Mouse (Mus musculus): ENCODE measurements at regions not wholly inside any gene's neighbourhood (a gene's known extent, or its start where the extent isn't known, plus 50 kb on each side); places are given as distances from the start of the nearest gene placed in this dataset.

DNA sequence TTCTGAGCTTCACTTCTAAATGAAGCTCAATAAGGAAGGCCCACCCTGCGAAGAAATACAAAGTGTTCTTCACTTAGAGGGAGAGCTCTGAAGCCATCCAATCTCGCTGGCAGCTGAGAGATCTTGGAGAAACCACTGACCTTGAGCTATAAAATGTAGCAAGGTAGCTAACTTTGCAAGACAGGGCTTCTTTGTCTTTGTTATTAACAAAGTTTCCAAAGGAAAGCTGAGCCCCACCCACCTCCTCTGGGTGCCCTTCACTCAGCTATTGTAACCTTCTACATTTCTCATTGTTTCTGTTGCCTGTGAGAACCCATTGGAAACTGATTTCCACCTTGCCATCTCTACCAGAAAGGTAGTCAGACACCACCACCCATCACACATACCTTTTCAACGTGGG is 57.2 kb upstream of the Usp9x start:
- in situ Hi-C loops (cut with MboI, MseI), result no loop called here

GRCm38 (mm10) chrX:13013086-13013485 is 58.2 kb upstream of the Usp9x start:
- in situ Hi-C loops (cut with MboI, MseI), result no loop called here

GRCm38 (mm10) chrX:12990777-12991176 is 80.5 kb upstream of the Usp9x start:
- in situ Hi-C loops (cut with MboI, MseI), result no loop called here

GRCm38 (mm10) chrX:12977676-12978075 is 93.6 kb upstream of the Usp9x start:
- in situ Hi-C loops (cut with MboI, MseI), result no loop called here

DNA sequence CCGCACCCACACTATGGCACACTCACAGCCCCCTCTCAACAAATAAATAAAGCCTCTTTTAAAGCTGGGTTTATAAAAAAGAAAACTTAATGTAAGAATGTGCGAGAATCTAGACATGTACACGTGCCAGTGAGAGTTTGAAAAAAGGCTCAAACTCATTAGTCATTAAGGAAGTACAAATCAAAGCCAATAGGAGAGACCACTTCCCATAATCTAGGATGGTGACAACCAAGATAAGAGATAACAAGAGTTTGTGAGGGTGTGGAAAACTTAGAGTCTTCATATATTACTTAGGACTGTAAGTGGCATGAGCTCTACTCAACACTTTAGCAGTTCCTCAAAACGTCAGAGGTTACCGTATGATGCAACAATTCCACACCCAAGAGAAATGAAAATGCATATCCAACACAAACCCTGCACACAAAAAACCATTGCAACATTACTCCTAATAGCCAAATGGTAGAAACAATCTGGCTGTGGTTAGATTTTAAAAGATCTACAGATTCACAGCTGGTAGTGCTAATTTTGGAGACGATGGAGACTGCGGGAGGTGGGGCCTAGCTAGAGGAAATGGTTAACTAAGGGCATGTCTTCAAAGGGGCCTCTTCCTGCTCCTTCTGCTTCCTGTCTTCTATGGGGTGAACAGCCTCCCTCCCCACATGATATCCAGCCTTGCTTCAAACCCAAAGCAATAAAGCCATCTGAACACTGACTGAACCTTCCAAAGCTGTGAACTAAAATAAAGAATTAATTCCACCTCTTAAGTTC is 102.1 kb upstream of the Usp9x start:
- in situ Hi-C loops (cut with MboI, MseI), result no loop called here

- in situ Hi-C loops (cut with MboI, MseI), result no loop called here
Observed at GRCm38 (mm10) chrX:12959467-12960314, 111.6 kb upstream of the Usp9x start.

DNA sequence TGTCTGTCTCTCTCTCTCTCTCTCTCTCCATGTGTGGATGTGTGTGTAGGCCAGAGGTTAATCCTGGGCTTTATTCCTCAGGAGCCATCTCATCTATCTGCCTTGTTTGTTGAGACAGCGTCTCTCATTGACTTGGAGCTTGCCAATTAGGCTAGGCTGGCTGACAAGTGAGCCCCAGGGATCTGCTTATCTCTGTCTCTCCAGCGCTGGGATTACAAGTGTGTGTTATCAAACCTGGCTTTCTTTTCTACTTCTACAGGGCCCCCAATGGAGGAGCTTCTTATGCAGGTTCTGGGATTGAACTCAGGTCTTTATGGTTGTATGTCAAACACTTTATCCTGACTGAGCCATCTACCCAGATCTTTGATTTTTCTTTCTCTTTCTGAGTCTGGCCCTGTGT is 112.4 kb upstream of the Usp9x start:
- in situ Hi-C loops (cut with MboI, MseI), result no loop called here

GRCm38 (mm10) chrX:12950928-12951660 is 120.2 kb upstream of the Usp9x start:
- in situ Hi-C loops (cut with MboI, MseI), result no loop called here

GRCm38 (mm10) chrX:12942451-12942850 is 128.8 kb upstream of the Usp9x start:
- in situ Hi-C loops (cut with MboI, MseI), result no loop called here

- in situ Hi-C loops (cut with MboI, MseI), result no loop called here
Observed at GRCm38 (mm10) chrX:12936406-12937172, 134.7 kb upstream of the Usp9x start.

- in situ Hi-C loops (cut with MboI, MseI), result no loop called here
Observed at GRCm38 (mm10) chrX:12933294-12933807, 137.9 kb upstream of the Usp9x start.

GRCm38 (mm10) chrX:12930242-12930641 is 141.1 kb upstream of the Usp9x start:
- in situ Hi-C loops (cut with MboI, MseI), result no loop called here

DNA sequence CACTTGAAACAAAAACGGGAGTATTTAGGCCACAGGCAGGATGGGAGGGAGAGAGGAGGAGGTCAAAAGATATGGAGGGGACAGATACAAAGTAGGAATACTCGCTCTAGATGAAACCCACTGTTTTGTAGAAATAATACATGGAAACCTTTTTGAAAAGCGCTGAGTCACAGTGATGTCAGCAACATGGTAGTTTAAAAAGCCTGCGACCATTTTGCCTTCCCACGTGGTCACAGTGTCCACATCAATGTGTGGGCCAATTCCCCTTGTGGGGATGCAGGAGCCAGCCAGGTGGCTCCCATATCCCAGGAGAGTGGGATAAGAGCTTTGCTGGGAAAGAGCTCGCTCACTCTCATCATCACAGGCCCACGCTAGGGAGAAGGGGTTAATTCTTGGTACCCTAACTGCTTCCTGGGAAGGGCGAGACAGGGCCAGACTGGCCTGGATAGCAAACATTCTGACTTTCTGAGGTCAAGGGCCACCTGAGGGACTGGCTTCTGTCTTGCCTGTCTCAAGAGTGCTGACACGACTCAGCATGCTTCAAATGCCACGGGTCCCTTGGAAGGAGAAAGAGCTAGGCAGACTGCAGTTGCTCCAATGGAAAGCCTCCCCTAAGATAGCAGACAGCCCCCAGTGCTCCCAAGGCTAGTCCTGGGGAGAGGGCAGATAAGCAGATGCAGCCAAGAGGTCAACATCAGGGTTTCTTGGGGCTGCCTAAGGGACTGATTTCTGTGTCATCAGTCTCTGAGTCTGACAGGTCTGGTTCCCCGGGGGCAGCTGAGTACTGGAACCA is 143.3 kb upstream of the Usp9x start:
- in situ Hi-C loops (cut with MboI, MseI), result no loop called here

GRCm38 (mm10) chrX:12924705-12925644 is 146.3 kb upstream of the Usp9x start:
- in situ Hi-C loops (cut with MboI, MseI), result no loop called here

DNA sequence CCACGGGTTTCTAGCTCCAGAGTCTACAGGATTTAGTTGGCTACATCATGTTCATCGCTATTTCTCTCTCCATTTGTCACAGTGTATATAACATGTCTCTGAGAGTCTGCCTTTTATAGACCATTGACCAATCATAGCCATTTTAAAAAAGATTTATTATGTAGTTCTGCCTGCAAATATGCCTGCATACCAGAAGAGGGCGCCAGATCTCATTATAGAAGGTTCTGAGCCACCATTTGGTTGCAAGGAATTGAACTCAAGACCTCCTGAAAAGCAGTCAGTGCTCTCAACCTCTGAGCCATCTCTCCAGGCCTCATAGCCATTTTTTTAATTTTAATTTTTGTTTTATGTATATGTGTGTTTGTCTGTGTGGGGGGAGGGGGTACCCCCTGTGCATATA is 151.7 kb upstream of the Usp9x start:
- in situ Hi-C loops (cut with MboI, MseI), result loop anchor here (10.0 kb wide), 1 partner anchor 165 kb away; no protein-coding TSS in a partner anchor

DNA sequence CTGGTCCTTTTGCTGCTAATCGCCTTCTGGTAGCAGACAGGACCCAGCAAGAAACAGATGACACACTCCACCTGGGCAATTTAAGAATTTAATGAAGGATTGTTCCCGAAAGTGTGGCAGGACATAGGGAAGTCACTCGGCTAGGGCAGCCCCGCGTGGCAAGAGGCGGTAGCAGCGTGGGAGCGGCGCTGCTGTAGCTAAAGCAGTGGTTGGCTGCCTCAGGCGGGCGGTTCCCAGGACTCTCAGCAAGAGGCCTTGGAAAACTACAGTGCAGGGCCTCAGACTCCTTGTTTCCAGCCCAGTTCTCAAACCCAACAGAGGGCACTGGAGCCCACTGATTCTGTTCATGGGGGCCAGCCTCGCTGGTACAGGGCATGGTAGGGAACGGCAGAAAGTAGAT is 154.2 kb upstream of the Usp9x start:
- in situ Hi-C loops (cut with MboI, MseI), result loop anchor here (10.0 kb wide), 1 partner anchor 168 kb away; no protein-coding TSS in a partner anchor

DNA sequence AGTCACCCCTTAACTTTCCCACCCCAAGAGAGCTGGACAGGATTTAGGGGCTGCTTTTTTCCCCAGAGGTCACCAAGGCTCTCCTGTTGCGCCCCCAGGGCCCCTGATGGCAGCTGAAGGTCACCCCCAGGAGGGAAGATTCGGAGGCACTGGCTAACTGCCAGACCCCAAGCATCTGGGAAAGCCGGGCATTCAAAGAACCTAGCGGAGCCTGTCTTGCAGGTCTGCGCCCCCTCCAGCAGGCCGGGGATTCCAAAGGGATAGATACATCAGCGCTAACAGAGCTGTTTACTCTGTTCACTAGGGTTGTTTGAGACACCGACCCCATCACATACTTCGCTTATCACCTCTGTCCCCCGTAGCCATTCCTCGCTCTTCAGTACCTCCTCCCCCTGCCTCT is 154.6 kb upstream of the Usp9x start:
- in situ Hi-C loops (cut with MboI, MseI), result loop anchor here (10.0 kb wide), 1 partner anchor 168 kb away; no protein-coding TSS in a partner anchor

DNA sequence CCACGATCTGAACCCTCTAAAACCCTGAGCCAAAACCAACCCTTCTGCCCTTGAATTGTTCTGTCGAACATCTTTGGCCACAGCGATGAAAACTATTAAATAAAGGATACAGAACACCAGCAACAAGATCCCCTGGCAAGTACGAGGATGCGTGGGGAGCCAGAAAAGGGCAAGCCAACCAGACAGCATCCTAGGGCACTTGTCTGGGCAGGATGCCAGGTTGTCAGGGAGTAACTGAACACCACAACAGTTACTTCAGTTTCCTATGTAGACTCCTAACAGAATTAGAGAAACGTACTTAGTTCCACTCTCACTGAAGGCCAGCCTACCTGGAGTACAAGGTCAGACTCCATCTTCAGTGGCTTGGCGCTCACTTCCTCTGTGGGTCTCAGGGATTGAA is 138.4 kb upstream of the Med14 start:
- in situ Hi-C loops (cut with MboI, MseI), result no loop called here

- in situ Hi-C loops (cut with MboI, MseI), result no loop called here
Observed at GRCm38 (mm10) chrX:12891468-12891867, 129.6 kb upstream of the Med14 start.

All from T-helper 2 cell (primary cell).